Mouse (Mus musculus): ENCODE data around the gene Fasl.

DNA sequence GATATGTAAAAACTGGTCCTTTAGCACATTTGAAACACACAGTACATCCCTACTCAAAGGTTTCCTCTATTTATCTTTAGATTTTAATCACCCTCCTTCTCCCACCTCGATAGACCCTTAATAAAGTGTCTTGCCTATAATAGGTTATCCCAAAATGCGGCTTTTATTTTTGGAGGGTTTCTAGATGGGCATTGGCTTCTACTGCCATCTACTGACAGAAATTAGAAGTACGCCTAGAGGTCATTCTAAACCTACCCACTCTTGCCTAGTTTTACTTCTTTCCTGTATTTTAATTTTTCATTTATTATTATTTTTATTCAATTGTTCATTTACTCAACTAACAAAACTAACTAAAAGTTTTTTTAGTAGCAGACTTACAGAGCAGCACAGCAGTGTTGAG, 51.4 kb downstream of the Fasl start:
- no peak for TF ChIP-seq POLR2A (IDR thresholded peaks at IDR 0.05; ENCODE audit: borderline replicate concordance, control insufficient read depth, low read depth, low read length)
- no peak for TF ChIP-seq CTCF (IDR thresholded peaks at IDR 0.05; ENCODE audit: control insufficient read depth, insufficient read depth, low read length)
